Mouse (Mus musculus): Measurements from ENCODE around the gene Rock2. TPM values are rescaled to one million over a fixed set of nuclear protein-coding genes. Genes with fewer than 3 reads are reported as not detected.
"Not testable (repeated sequence)": the region's sequence is repeated elsewhere in the genome, so short reads cannot be mapped to it uniquely, and the experiment has no call there.

Rock2 gene
- polyA plus RNA-seq, 1 experiment from 2014 or later: 19.7 TPM

GRCm38 (mm10) chr12:17018468-17018867, 123.8 kb downstream of the Rock2 start:
- no peak overlapping the region for H3K4me3 ChIP-seq (replicated peaks)
- no peaks in the 10 kb centered on the region for H3K9me3 ChIP-seq
- H3K9ac ChIP-seq: no peak overlapping the region
- no peak overlapping the region for H3K27ac ChIP-seq
- no peak for ATAC-seq
- no peaks in the 10 kb centered on the region for H3K4me1 ChIP-seq (replicated peaks)
- WGBS: 34% methylated on average over 4 of the region's 4 CpGs
- no peak overlapping the region for H3K4me2 ChIP-seq (replicated peaks)
- H3K36me3 ChIP-seq: no peaks in the 10 kb centered on the region
- H3K27me3 ChIP-seq (replicated peaks): no peaks in the 10 kb centered on the region

- not testable (repeated sequence) for H3K27me3 ChIP-seq (replicated peaks); H3K36me3 ChIP-seq; H3K9ac ChIP-seq; H3K4me3 ChIP-seq (replicated peaks); H3K4me1 ChIP-seq (replicated peaks); H3K9me3 ChIP-seq; ATAC-seq; H3K27ac ChIP-seq; H3K4me2 ChIP-seq (replicated peaks)
- 74% methylated on average over 4 of the region's 4 CpGs for WGBS
Measured at GRCm38 (mm10) chr12:17021125-17021524, 126.4 kb downstream of the Rock2 start.

DNA sequence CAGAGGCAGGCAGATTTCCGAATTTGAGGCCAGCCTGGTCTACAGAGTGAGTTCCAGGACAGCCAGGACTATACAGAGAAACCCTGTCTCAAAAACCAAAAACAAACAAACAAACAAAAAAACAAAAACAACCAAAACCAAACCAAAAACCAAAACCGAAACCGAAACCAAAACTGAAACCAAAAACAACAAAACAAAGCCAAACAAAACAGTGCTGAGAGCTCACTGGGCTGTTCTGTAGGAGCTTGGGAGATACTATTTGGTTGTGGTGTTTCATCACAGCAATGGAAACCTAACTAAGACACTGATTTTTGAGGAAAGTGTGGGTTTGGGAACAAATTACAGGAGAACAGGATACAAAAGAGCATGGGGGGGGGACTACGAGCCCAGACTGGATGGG, 127.5 kb downstream of the Rock2 start:
- Histone ChIP-seq H3K9ac (no peak overlapping the region), H3K4me3 (replicated peaks) (no peak overlapping the region), H3K36me3 (no peaks in the 10 kb centered on the region), H3K9me3 (no peaks in the 10 kb centered on the region), H3K27ac (no peak overlapping the region), H3K4me2 (replicated peaks) (no peak overlapping the region), H3K4me1 (replicated peaks) (no peaks in the 10 kb centered on the region), H3K27me3 (replicated peaks) (no peaks in the 10 kb centered on the region)
- ATAC-seq: no peak
- WGBS: 82% methylated on average over 4 of the region's 4 CpGs

- no peak overlapping the region for H3K9ac ChIP-seq
- H3K4me3 ChIP-seq (replicated peaks): no peak overlapping the region
- H3K27me3 ChIP-seq (replicated peaks): no peaks in the 10 kb centered on the region
- no peak overlapping the region for H3K27ac ChIP-seq
- H3K9me3 ChIP-seq: no peaks in the 10 kb centered on the region
- no peaks in the 10 kb centered on the region for H3K36me3 ChIP-seq
- no peak for ATAC-seq
- WGBS: 91% methylated on average over 6 of the region's 6 CpGs
- H3K4me2 ChIP-seq (replicated peaks): no peak overlapping the region
- no peaks in the 10 kb centered on the region for H3K4me1 ChIP-seq (replicated peaks)
Measured at GRCm38 (mm10) chr12:17024554-17025110, 129.9 kb downstream of the Rock2 start.

DNA sequence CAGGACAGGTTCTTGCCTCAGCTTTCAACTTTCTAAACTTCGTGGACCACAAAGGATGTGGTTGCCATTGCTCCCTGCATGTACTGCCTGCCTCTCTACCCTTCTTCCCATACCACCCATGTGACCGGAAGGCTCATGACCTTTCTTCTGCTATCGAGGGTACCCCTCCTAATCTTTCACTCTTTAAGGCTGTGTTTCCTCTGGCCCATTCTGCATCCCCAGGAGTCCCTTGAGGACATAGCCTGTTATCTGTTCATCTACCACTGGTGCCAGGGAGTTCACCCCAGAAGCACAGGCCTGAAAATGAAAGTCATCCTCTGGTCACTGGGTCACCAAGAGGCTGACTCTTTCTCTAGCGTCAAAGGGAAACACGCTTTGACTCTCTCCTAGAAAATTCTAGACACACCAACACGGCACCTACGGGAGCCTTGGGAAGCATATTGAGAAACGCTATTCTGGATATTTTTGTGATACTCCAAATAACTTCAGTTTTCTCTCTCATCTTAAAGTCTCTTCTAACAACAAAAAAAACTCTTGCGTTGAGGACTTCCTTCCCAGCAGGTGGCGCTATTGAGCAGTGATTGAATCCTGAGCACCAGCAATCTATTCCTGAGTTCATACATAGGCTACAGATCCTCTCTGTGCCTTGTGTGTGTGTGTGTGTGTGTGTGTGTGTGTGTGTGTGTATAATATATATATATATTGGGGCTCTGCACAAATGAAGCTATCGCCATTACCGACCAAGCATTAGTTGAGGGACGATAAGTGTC, 138.2 kb downstream of the Rock2 start:
- 42% methylated on average over 13 of the region's 13 CpGs for WGBS
- Histone ChIP-seq H3K27me3 (replicated peaks) (0 out of 2 replicates have a peak, but pooled peaks cover 3% of the 10 kb centered on the region), H3K4me1 (replicated peaks) (no peaks in the 10 kb centered on the region), H3K27ac (no peak overlapping the region), H3K4me3 (replicated peaks) (no peak overlapping the region), H3K9ac (no peak overlapping the region), H3K36me3 (no peaks in the 10 kb centered on the region), H3K9me3 (no peaks in the 10 kb centered on the region), H3K4me2 (replicated peaks) (no peak overlapping the region)
- peak; percentile 66; the same call in 1 of the 2 replicates for ATAC-seq

GRCm38 (mm10) chr12:17033464-17033841, 138.8 kb downstream of the Rock2 start:
- no peak overlapping the region for H3K4me3 ChIP-seq (replicated peaks)
- H3K27me3 ChIP-seq (replicated peaks): 0 out of 2 replicates have a peak, but pooled peaks cover 3% of the 10 kb centered on the region
- ATAC-seq: no peak
- 72% methylated on average over 9 of the region's 9 CpGs for WGBS
- H3K27ac ChIP-seq: no peak overlapping the region
- no peak overlapping the region for H3K9ac ChIP-seq
- H3K9me3 ChIP-seq: no peaks in the 10 kb centered on the region
- no peak overlapping the region for H3K4me2 ChIP-seq (replicated peaks)
- H3K36me3 ChIP-seq: no peaks in the 10 kb centered on the region
- no peaks in the 10 kb centered on the region for H3K4me1 ChIP-seq (replicated peaks)

GRCm38 (mm10) chr12:17034671-17035070, 140.0 kb downstream of the Rock2 start:
- Histone ChIP-seq H3K4me3 (replicated peaks) (no peak overlapping the region), H3K27me3 (replicated peaks) (0 out of 2 replicates have a peak, but pooled peaks cover 3% of the 10 kb centered on the region), H3K27ac (no peak overlapping the region), H3K4me2 (replicated peaks) (no peak overlapping the region), H3K4me1 (replicated peaks) (no peaks in the 10 kb centered on the region), H3K36me3 (no peaks in the 10 kb centered on the region), H3K9ac (no peak overlapping the region), H3K9me3 (no peaks in the 10 kb centered on the region)
- 82% methylated on average over 5 of the region's 5 CpGs for WGBS
- ATAC-seq: no peak

GRCm38 (mm10) chr12:17035128-17035527, 140.4 kb downstream of the Rock2 start:
- H3K4me2 ChIP-seq (replicated peaks): no peak overlapping the region
- no peaks in the 10 kb centered on the region for H3K4me1 ChIP-seq (replicated peaks)
- ATAC-seq: no peak
- H3K27me3 ChIP-seq (replicated peaks): 0 out of 2 replicates have a peak, but pooled peaks cover 3% of the 10 kb centered on the region
- no peak overlapping the region for H3K9ac ChIP-seq
- H3K36me3 ChIP-seq: no peaks in the 10 kb centered on the region
- H3K27ac ChIP-seq: no peak overlapping the region
- H3K9me3 ChIP-seq: no peaks in the 10 kb centered on the region
- H3K4me3 ChIP-seq (replicated peaks): no peak overlapping the region
- WGBS: 63% methylated on average over 2 of the region's 2 CpGs

- Histone ChIP-seq H3K36me3 (no peaks in the 10 kb centered on the region), H3K27ac (no peak overlapping the region), H3K4me3 (replicated peaks) (no peak overlapping the region), H3K4me1 (replicated peaks) (no peaks in the 10 kb centered on the region), H3K27me3 (replicated peaks) (no peaks in the 10 kb centered on the region), H3K9ac (no peak overlapping the region), H3K9me3 (no peaks in the 10 kb centered on the region), H3K4me2 (replicated peaks) (no peak overlapping the region)
- 70% methylated on average over 9 of the region's 9 CpGs for WGBS
- ATAC-seq: no peak
Measured at GRCm38 (mm10) chr12:17036532-17036931, 141.8 kb downstream of the Rock2 start.

DNA sequence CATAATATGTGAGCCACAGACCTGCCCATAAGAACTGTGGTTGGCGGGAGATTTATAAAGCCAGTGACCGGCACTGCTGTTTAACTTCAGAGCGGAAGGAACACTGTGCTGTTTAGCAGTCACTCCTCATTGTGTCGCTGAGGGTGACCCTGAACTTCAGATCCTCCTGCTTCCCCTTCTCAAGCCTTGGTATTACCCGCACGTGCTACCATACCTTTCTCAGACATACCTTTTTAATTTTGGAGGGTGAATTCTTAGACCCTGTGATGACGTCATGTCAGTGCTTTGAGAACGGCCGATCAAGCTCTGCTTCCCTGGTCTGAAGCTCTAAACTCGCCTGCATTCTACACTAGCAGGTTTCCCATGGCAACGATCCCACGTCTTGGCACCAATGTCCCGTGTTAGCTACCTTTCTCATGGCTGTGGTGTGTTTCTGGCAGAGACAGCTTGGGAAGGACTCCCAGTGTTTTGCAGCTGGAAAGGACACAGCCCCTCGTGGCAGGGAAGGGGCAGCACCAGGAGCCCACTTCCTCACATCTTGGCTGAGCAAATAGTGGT, 142.4 kb downstream of the Rock2 start:
- H3K27me3 ChIP-seq (replicated peaks): no peaks in the 10 kb centered on the region
- H3K27ac ChIP-seq: no peak overlapping the region
- no peak for ATAC-seq
- no peaks in the 10 kb centered on the region for H3K9me3 ChIP-seq
- H3K4me1 ChIP-seq (replicated peaks): no peaks in the 10 kb centered on the region
- WGBS: 59% methylated on average over 14 of the region's 14 CpGs
- H3K9ac ChIP-seq: no peak overlapping the region
- no peak overlapping the region for H3K4me3 ChIP-seq (replicated peaks)
- no peaks in the 10 kb centered on the region for H3K36me3 ChIP-seq
- H3K4me2 ChIP-seq (replicated peaks): no peak overlapping the region; the same call in 1 of the 2 replicates

Data from intestine, embryonic 15.5 days (tissue).